Mouse (Mus musculus) neural tube, embryonic 11.5 days (tissue): ENCODE measurements around the gene 4930596D02Rik. TPM values are rescaled to one million over a fixed set of nuclear protein-coding genes. Genes with fewer than 3 reads are reported as not detected.

Source experiments
- ATAC-seq: fragments of 200-750 bp; cut with Nextera tagmentation; 2 replicates; pipeline ENCODE4 v1.8.0; 2017; ENCODE audit warnings: moderate number of reproducible peaks, mild to moderate bottlenecking, moderate TSS enrichment, moderate library complexity; ENCODE audit not compliant: insufficient read depth, low FRiP score, low TSS enrichment
- DNase-seq: peaks from one replicate; pipeline ENCODE4 v3.0.0-alpha.2; 2015; ENCODE audit warnings: low spot score
- H3K27ac ChIP-seq: fragments of 300-500 bp; sonication (generic); 2 replicates; pipeline ENCODE4 v1.5.1; 2014; ENCODE audit warnings: low read depth, mild to moderate bottlenecking, low read length
- H3K27me3 ChIP-seq: fragments of 300-500 bp; sonication (generic); 2 replicates; pipeline ENCODE4 v1.6.1; 2014; ENCODE audit warnings: mild to moderate bottlenecking, low read length, mixed read lengths; ENCODE audit not compliant: control insufficient read depth, insufficient read depth
- H3K36me3 ChIP-seq: fragments of 300-500 bp; sonication (generic); 2 replicates; pipeline ENCODE4 v1.6.1; 2014; ENCODE audit warnings: mild to moderate bottlenecking, low read length, moderate library complexity, mixed read lengths; ENCODE audit not compliant: control insufficient read depth, insufficient read depth
- H3K4me1 ChIP-seq: fragments of 300-500 bp; sonication (generic); 2 replicates; pipeline ENCODE4 v1.6.1; 2014; ENCODE audit warnings: low read length, mixed read lengths; ENCODE audit not compliant: control insufficient read depth, insufficient read depth
- H3K4me2 ChIP-seq: fragments of 300-500 bp; sonication (generic); 2 replicates; pipeline ENCODE4 v1.6.1; 2014; ENCODE audit warnings: low read depth, mild to moderate bottlenecking, moderate library complexity
- H3K4me3 ChIP-seq: fragments of 300-500 bp; sonication (generic); 2 replicates; pipeline ENCODE4 v1.5.1; 2014; ENCODE audit warnings: low read depth, low read length
- H3K9ac ChIP-seq: fragments of 300-500 bp; sonication (generic); 2 replicates; pipeline ENCODE4 v1.6.1; 2014; ENCODE audit warnings: mild to moderate bottlenecking, low read length
- H3K9me3 ChIP-seq: fragments of 300-500 bp; sonication (generic); 2 replicates; pipeline ENCODE4 v1.6.1; 2016; ENCODE audit warnings: low read length; ENCODE audit not compliant: control insufficient read depth
- WGBS: fragments of 180-500 bp; shearing (Covaris S2); extraction: QIAGEN DNeasy Blood & Tissue Kit; methylation state at CpG from one replicate; pipeline ENCODE4 v1.1.7; 2014; 5-methylcytosine and 5-hydroxymethylcytosine counted together
- polyA plus RNA-seq: library from polyadenylated mRNA; unstranded; fragments of >200 nt; fragmentation: Nextera tagmentation; extraction: Ambion mirVana; gene quantifications from 2 replicates; pipeline ENCODE4 v1.2.1, GENCODE M21; 2014

4930596D02Rik gene
- polyA plus RNA-seq = not detected in 2 replicates

GRCm38 (mm10) chr14:35811878-35812277 lies at the start of gene 4930596D02Rik:
Gene 4930596D02Rik, minus strand, starts transcription at chr14:35811978.
- Histone ChIP-seq H3K27ac (no peak within 1 kb of the TSS), H3K4me2 (no peak within 1 kb of the TSS), H3K27me3 (no peaks in the 10 kb centered on the region), H3K9me3 (no peaks in the 10 kb centered on the region), H3K4me1 (no peaks in the 10 kb centered on the region), H3K36me3 (no peaks in the 10 kb centered on the region), H3K9ac (no peak within 1 kb of the TSS), H3K4me3 (no peak within 1 kb of the TSS)
- WGBS = 78% methylated on average over 4 of the region's 4 CpGs
- no peak for ATAC-seq
- no peak for DNase-seq

GRCm38 (mm10) chr14:35853254-35853653 lies 41.5 kb upstream of the 4930596D02Rik start:
- 84% methylated on average over 1 of the region's 1 CpGs for whole genome bisulfite sequencing

DNA sequence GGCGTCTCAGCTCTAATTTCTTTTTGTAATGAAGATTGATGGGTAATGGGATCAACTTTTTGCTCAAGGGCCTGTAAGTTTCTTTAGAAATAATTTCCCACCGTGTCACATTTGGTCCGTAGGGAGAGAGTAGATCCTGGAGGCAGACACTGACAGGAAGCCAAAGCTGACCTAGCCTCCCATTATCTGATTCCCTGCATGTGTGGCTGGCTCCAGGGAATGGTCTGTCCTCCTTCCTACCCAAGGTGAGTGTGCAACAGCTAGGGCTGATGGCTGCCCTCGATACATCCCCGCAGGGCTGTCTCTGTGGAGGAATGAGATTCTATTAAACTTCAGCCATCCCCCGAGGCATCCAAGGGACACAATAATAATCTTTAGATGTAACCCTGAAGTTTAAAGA lies 33.5 kb upstream of the 4930596D02Rik start:
- H3K27ac ChIP-seq = no peak overlapping the region
- H3K4me1 ChIP-seq = no peaks in the 10 kb centered on the region
- ATAC-seq (no peak), DNase-seq (no peak)
- no peak overlapping the region for H3K9ac ChIP-seq
- no peak overlapping the region for H3K4me2 ChIP-seq
- no peaks in the 10 kb centered on the region for H3K9me3 ChIP-seq
- H3K27me3 ChIP-seq = no peaks in the 10 kb centered on the region
- H3K4me3 ChIP-seq = no peak overlapping the region
- H3K36me3 ChIP-seq = no peaks in the 10 kb centered on the region
- WGBS = 80% methylated on average over 6 of the region's 6 CpGs

More at GRCm38 (mm10) chr14:35853254-35853653, 41.5 kb upstream of the 4930596D02Rik start:
- Histone ChIP-seq H3K4me2 (no peak overlapping the region), H3K9ac (no peak overlapping the region), H3K9me3 (no peaks in the 10 kb centered on the region), H3K36me3 (no peaks in the 10 kb centered on the region), H3K4me1 (no peaks in the 10 kb centered on the region), H3K27ac (no peak overlapping the region), H3K4me3 (no peak overlapping the region), H3K27me3 (no peaks in the 10 kb centered on the region)
- ATAC-seq (no peak), DNase-seq (no peak)

DNA sequence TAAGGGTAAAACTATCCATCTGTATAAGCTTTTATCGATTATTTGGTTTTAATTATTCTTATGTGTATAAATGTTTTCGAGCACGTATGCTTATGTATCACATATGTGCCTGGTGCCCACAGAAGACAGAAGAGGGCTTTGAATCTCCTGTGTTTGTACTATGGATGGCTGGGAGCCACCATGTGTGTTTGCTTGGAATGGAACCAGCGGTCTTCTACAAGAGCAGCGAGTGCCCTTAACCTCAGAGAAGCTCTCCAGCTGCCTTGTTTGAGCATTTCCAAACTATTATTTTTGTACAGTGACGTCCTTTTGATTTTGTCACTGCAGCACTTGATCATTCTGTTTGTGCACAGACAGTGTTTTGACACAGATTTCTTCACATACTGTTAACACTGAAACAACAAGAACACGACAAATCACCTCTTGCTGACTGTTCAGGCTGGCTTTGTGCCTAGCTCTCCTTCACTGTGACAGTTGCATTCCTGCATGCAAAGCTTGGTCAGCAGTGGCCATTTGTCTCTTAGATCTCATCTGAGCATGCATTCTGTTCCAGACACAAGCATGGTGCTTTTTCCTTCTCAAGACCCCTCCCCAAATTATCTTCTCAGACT lies 30.4 kb upstream of the 4930596D02Rik start:
- WGBS = 86% methylated on average over 7 of the region's 7 CpGs
- Histone ChIP-seq H3K27me3 (no peaks in the 10 kb centered on the region), H3K9ac (no peak overlapping the region), H3K4me1 (no peaks in the 10 kb centered on the region), H3K4me3 (no peak overlapping the region), H3K4me2 (no peak overlapping the region), H3K9me3 (no peaks in the 10 kb centered on the region), H3K36me3 (no peaks in the 10 kb centered on the region), H3K27ac (no peak overlapping the region)
- DNase-seq (no peak), ATAC-seq (no peak)

DNA sequence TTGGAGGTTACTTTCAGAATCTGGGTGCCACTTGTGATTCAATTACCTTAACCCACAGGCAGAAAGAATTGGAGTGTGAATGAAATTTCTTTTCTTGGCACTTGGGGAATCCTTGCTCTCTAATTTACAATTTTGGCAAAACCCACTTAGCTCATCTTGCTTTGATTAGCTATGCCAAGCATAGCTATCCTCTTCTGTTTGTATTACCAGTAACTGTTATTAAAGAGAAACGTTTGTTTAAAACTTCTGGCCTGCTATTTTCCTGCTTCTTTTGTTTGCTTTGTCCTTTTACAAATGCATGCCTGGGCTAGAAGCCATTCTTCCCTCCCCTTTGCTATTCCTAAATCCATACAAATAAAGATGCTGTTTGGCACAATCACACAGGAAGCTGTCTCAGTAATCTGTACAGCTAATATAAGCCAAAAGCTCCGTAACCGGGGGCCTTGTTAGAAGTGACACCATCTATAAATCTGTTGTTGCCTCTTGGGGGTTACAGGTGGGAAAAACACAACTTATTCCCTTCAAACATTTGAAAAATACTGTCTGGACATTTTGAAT lies 19.0 kb downstream of the 4930596D02Rik start:
- Histone ChIP-seq H3K27ac (no peak overlapping the region), H3K36me3 (no peaks in the 10 kb centered on the region), H3K4me3 (no peak overlapping the region), H3K4me1 (no peaks in the 10 kb centered on the region), H3K4me2 (no peak overlapping the region), H3K9ac (no peak overlapping the region), H3K9me3 (no peaks in the 10 kb centered on the region), H3K27me3 (no peaks in the 10 kb centered on the region)
- DNase-seq (no peak), ATAC-seq (no peak)
- WGBS = 71% methylated on average over 3 of the region's 3 CpGs

DNA sequence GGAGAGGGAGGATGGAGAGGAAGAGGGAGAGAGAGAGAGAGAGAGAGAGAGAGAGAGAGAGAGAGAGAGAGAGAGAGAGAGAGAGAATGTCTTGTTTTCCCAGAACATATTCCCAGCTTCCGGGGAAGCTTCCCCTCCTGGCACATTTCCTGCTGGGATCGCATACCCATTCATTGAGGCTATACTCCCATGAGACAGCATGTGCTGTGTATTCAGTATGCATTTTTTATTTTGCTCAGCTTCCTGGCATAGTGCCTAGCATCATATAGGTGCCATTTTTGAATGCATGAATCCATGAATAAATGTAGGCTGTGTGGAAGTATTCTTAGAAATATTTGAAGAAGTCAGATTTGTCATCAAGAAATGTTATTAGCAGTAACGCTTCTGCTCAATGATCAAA lies 31.7 kb downstream of the 4930596D02Rik start:
- Histone ChIP-seq H3K9ac (no peak overlapping the region), H3K27me3 (no peaks in the 10 kb centered on the region), H3K4me1 (no peaks in the 10 kb centered on the region), H3K4me3 (no peak overlapping the region), H3K9me3 (no peaks in the 10 kb centered on the region), H3K4me2 (no peak overlapping the region), H3K27ac (no peak overlapping the region), H3K36me3 (no peaks in the 10 kb centered on the region)
- DNase-seq (no peak), ATAC-seq (no peak)
- WGBS = 85% methylated on average over 3 of the region's 3 CpGs

GRCm38 (mm10) chr14:35773306-35773705 lies 38.5 kb downstream of the 4930596D02Rik start:
- H3K4me2 ChIP-seq = no peak overlapping the region
- no peaks in the 10 kb centered on the region for H3K36me3 ChIP-seq
- H3K9me3 ChIP-seq = no peaks in the 10 kb centered on the region
- no peak overlapping the region for H3K9ac ChIP-seq
- H3K27ac ChIP-seq = no peak overlapping the region
- no peaks in the 10 kb centered on the region for H3K27me3 ChIP-seq
- DNase-seq = no peak
- no peaks in the 10 kb centered on the region for H3K4me1 ChIP-seq
- H3K4me3 ChIP-seq = no peak overlapping the region
- WGBS = 91% methylated on average over 1 of the region's 1 CpGs
- no peak for ATAC-seq
